Mouse (Mus musculus) embryonic fibroblast, embryonic 13.5 days (primary cell): Measurements from ENCODE around the gene 6430571L13Rik. TPM values are rescaled to one million over a fixed set of nuclear protein-coding genes. Genes with fewer than 3 reads are reported as not detected.
"Not testable (repeated sequence)": the region's sequence is repeated elsewhere in the genome, so short reads cannot be mapped to it uniquely, and the experiment has no call there.

ENCODE experiments used
- H3K27ac ChIP-seq: 2 replicates; pipeline ENCODE4 v1.5.1; 2012; ENCODE audit warnings: low read length, control low read depth, inconsistent platforms; ENCODE audit not compliant: insufficient read depth
- H3K4me1 ChIP-seq: 2 replicates; pipeline ENCODE4 v1.6.1; 2011; ENCODE audit warnings: low read length; ENCODE audit not compliant: control insufficient read depth, insufficient read depth
- H3K4me3 ChIP-seq: 2 replicates; pipeline ENCODE4 v1.5.1; 2011; ENCODE audit warnings: mild to moderate bottlenecking, control low read depth, low read length; ENCODE audit not compliant: insufficient read depth
- CTCF ChIP-seq: IDR thresholded peaks from 2 replicates; pipeline ENCODE4 v1.5.1; 2011; ENCODE audit warnings: mild to moderate bottlenecking, control low read depth, low read length, moderate library complexity, borderline replicate concordance; ENCODE audit not compliant: insufficient read depth
- POLR2A ChIP-seq: IDR thresholded peaks from 2 replicates; pipeline ENCODE4 v1.6.1; 2011; ENCODE audit warnings: low read depth, mild to moderate bottlenecking, control low read depth, low read length, moderate library complexity
- polyA plus RNA-seq: library from polyadenylated mRNA; stranded (reverse); fragments of >200 nt; gene quantifications from 2 replicates; pipeline ENCODE4 v1.2.4, GENCODE M21; 2011; ENCODE audit warnings: low read depth; ENCODE audit not compliant: missing spikeins, insufficient read length

The 6430571L13Rik gene
- polyA plus RNA-seq, 1 experiment = not detected

DNA sequence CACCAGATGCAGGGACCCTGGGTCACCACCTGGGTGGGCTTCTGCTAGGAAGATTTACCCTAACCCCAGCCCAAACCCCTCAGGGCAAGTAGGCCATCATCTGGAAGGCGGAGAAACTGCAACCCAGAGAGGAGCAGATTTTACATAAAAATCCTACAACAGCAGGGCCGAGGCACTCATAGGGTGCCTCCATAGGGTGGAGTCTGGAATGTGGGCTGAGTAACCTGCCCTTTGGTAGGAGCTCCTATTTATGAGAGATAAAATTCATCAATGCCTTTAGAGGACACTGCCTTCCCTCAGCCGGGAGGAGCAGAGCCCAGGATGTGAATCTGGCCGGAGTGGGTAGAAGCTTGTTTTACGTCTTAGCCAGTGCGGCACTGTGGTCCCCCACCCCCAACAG is 41.5 kb upstream of the 6430571L13Rik start:
- H3K4me3 ChIP-seq = no peak overlapping the region
- peaks cover 2% of the 10 kb centered on the region; the same call in 1 of the 2 replicates for H3K4me1 ChIP-seq
- H3K27ac ChIP-seq = no peak overlapping the region
- no peak for TF ChIP-seq CTCF
- TF ChIP-seq POLR2A = no peak

DNA sequence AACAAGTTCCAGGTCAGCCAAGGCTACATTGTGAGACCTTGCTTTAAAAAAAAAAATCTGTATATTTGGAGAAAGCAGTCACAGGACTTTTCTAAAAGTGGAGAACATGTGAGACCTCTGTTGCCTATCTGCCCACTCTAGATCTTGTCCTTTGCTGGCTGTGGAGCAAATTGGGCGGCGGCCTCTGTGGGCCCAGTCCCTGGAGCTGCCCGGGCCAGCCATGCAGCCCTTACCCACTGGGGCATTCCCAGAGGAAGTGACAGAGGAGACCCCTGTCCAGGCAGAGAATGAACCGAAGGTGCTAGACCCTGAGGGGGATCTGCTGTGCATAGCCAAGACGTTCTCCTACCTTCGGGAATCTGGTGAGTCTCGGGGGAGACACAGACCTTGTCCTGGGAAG is 40.6 kb upstream of the 6430571L13Rik start:
- Histone ChIP-seq H3K27ac (no peak overlapping the region), H3K4me3 (no peak overlapping the region), H3K4me1 (peaks cover 2% of the 10 kb centered on the region; the same call in 1 of the 2 replicates)
- no peak for TF ChIP-seq CTCF
- TF ChIP-seq POLR2A = no peak

DNA sequence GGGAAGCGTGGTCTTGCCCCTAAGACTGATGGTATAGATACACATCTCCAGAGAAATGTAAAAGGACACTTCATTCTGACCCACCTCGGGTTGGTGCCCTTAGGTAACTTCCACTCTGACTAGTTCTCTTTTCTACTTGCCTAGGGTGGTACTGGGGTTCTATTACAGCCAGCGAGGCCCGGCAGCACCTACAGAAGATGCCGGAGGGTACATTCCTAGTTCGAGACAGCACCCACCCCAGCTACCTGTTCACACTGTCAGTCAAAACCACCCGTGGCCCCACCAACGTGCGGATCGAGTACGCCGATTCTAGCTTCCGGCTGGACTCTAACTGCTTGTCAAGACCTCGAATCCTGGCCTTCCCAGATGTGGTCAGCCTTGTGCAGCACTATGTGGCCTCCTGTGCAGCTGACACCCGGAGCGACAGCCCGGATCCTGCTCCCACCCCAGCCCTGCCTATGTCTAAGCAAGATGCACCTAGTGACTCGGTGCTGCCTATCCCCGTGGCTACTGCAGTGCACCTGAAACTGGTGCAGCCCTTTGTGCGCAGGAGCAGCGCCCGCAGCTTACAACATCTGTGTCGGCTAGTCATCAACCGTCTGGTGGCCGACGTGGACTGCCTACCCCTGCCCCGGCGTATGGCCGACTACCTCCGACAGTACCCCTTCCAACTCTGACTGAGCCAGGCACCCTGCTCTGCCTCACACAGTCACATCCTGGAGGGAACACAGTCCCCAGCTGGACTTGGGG is 40.0 kb upstream of the 6430571L13Rik start:
- TF ChIP-seq CTCF (no peak), POLR2A (no peak)
- no peak overlapping the region for H3K4me3 ChIP-seq
- peaks cover 2% of the 10 kb centered on the region; the same call in 1 of the 2 replicates for H3K4me1 ChIP-seq
- H3K27ac ChIP-seq = no peak overlapping the region

DNA sequence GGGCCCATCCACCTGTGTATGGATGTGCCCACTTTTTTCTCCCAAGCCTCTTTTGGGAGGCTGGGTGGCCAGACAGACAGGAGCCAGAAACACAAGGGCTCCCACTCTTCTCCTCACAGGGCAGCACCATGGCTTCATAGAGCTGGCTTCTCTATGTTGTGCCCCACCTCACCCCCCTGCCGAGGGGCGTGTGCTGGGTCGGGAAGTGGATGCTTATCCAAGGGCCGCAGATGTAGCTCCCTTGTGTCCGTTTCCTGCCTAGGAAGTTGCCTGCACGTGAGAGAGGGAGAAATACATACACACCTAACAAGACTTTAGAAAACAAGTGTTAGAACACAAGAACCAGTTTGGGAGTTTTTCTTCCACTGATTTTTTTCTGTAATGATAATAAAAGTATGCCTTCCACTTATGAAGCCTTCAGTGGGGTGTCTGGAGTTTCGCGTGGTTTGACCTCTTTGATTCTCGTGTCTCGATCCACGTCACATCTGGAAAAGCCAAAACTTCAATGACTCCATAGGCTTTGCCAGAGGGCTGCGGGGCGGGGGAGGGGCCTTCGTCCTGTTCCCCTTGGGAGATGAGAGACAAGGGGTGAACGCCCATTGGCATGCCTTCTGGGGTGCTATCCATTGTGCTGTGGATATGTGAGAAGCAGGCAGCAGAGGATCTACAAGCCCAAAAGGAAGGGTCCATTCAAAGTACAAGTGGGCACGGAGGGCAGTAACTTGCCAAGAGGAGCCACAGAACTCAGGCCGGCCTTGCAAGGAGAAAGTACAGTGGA is 38.7 kb upstream of the 6430571L13Rik start:
- Histone ChIP-seq H3K4me1 (no peaks in the 10 kb centered on the region; the same call in 1 of the 2 replicates), H3K27ac (no peak overlapping the region), H3K4me3 (no peak overlapping the region)
- no peak for TF ChIP-seq CTCF
- TF ChIP-seq POLR2A = no peak

DNA sequence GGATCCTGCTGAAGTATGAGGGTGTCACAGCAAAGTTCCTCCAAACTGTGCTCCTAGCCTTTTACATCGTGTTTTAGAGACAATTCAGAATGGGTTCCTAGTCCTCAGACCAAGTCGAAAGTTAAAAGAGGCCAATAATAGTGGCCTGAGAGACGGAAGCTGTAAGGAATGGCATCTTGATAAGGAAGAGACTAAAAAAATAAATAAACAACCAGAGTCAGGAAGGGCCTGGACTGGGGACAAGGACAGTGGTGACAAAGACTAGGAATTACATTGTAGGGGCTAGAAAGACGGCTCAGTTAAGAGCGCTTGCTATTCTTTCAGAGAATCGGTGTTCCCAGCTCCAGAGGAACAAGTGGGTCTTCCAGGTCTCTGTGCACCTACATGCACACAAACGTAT is 37.8 kb upstream of the 6430571L13Rik start:
- H3K4me1 ChIP-seq = no peaks in the 10 kb centered on the region; the same call in 1 of the 2 replicates
- no peak for TF ChIP-seq CTCF
- TF ChIP-seq POLR2A = no peak
- H3K4me3 ChIP-seq = no peak overlapping the region
- no peak overlapping the region for H3K27ac ChIP-seq

DNA sequence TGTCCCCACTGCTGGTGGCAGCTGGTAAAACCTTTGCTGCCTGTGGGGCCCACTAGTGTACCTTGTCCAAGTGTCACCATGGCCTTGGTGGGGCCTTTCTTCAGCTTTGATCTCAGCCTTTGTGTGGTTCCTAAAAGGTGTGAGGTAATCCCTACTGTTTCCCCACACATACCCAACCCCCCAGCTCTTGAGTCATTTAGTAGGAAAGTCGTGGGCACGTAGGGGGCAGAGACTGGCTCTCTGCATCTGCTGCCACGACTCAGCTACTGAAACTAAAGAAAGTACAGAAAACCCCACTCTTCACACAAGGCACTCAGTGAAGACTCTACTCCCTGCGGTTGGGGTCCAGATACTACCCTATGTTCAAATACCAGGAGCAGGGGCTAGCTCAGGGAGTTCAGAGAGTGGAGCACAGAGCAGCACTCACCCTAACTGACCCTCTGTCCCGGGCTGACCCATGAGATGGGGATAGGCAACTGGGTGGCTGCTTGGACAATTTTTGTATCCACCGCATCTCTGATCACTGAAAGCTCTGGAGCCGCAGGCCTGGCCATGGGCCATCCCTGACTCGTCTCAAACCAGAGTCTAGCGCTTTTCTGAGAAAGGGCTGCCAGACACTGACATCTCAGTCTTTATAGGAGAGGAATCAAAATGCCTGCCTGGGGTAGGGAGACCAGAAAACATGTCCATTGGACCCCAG is 37.1 kb upstream of the 6430571L13Rik start:
- no peak for TF ChIP-seq POLR2A
- TF ChIP-seq CTCF = no peak
- no peaks in the 10 kb centered on the region for H3K4me1 ChIP-seq
- H3K27ac ChIP-seq = no peak overlapping the region
- no peak overlapping the region for H3K4me3 ChIP-seq

DNA sequence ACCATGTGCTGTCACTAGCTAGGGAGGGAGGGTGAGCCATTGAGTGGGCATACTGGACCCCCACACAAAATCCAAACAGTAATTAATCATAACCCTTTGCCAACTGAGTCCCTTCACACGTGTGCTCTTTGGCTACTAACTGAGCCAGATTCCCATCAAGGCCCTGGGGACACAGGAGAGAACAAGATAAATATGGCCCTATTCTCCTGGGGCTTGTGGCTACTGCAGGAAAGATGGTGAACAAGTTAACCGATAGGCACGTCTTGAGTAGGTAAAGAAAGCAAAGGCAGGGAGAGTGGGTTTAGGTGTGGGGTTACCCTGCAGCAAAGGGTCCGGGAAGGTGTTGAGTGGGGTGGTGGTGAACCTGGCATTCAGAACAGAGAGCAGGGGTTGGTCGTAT is 36.5 kb upstream of the 6430571L13Rik start:
- TF ChIP-seq CTCF (no peak), POLR2A (no peak)
- Histone ChIP-seq H3K27ac (no peak overlapping the region), H3K4me1 (no peaks in the 10 kb centered on the region), H3K4me3 (no peak overlapping the region)

DNA sequence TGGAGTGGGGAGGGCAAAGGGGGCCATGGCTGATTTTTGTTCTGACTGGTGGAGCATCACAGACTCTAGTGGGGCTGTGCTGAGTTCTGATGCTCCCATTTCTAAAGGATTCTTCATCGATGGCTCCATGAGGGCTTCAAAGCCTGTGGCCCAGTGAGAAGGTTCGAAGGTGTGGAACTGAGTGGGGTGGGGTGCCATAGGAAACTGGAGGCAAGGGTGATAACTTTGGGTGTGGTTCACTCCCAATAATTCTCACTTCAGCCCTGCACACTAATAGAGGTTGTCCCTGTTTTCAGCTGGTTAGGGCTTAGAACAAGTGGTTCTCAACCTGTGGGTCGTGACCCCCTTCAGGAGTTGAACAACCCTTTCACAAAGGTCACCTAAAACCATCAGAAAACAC is 36.0 kb upstream of the 6430571L13Rik start:
- no peaks in the 10 kb centered on the region for H3K4me1 ChIP-seq
- no peak overlapping the region for H3K4me3 ChIP-seq
- no peak overlapping the region for H3K27ac ChIP-seq
- TF ChIP-seq POLR2A (no peak), CTCF (no peak)

DNA sequence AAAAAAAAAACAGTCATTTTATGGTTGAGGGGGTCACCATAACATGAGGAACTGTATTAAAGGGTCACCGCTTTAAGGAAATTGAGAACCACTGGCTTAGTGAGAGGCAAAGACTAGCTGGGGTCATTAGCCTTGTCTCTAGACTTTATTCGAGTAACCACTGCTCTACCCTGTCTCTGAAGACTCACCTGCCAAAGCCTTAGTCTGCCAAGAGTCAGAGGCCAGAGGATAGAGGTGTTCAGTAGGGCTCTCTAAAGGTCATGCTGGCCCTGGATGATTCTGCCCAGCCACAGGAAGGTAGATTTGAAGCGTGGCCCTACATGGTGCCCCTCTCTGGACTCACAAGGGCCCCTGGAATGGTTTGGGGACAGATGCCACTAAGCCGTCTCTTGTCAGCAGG is 35.4 kb upstream of the 6430571L13Rik start:
- TF ChIP-seq CTCF = no peak
- no peak for TF ChIP-seq POLR2A
- Histone ChIP-seq H3K27ac (no peak overlapping the region), H3K4me3 (no peak overlapping the region), H3K4me1 (no peaks in the 10 kb centered on the region)

DNA sequence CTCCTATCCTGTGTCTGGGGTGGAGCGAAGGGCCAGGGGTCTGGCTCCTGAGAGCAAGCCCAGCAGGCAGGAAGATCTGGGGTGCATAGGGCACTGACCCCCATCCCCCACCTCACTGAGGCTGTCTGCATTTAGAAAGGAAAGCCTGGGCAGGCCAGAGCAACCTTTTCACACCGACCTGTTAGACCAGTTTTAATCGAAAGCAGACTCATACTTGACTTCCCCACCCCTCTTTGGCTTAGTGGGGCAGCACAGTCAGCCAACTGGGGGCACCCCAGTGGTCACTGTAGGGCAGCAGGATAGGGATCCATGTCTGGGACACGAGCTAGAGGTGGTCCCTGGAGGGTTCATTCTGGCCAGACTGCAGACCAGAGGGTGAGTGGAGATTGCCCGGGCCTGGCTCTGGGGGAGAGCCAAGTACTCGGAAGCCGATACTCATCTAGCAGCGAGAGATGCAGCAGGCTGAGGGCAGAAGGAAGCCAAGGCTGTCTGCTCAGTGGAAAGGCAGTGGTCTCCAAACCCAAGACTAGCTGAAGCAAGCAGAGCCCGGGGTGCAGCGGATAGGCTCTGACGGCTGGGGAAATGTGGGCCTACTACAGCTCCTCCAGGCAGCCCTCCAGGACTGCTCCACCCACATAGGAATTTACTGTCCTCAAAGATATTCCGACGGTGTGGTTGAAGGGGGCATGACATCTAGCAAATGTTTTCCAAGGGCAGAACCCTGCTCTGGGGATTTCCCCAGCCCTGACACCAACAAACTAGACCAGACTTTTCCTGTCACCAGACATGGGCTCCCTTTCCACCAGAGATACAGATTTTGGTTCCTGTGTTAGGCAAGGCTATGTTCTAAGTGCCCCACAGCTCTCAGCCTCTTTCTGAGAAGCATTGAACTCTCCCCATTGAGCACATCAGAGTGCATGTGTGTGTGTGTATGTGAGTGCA is 34.5 kb upstream of the 6430571L13Rik start:
- no peak overlapping the region for H3K27ac ChIP-seq
- no peaks in the 10 kb centered on the region for H3K4me1 ChIP-seq
- no peak for TF ChIP-seq CTCF
- TF ChIP-seq POLR2A = no peak
- no peak overlapping the region for H3K4me3 ChIP-seq

DNA sequence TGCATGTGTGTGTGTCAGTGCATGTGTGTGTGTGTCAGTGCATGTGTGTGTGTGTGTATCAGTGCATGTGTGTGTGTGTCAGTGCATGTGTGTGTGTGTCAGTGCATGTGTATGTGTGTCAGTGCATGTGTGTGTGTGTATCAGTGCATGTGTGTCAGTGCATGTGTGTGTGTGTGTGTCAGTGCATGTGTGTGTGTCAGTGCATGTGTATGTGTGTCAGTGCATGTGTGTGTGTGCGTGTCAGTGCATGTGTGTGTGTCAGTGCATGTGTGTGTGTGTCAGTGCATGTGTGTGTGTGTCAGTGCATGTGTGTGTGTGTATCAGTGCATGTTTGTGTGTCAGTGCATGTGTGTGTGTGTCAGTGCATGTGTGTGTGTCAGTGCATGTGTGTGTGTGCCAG is 33.7 kb upstream of the 6430571L13Rik start:
- not testable (repeated sequence) for H3K4me3 ChIP-seq, H3K4me1 ChIP-seq, H3K27ac ChIP-seq
